Mouse (Mus musculus): ENCODE results near the gene Olfr750. TPM values are rescaled to one million over a fixed set of nuclear protein-coding genes. Genes with fewer than 3 reads are reported as not detected.

Gene Olfr750
- polyA plus RNA-seq, 1 experiment from 2014 or later = not detected

DNA sequence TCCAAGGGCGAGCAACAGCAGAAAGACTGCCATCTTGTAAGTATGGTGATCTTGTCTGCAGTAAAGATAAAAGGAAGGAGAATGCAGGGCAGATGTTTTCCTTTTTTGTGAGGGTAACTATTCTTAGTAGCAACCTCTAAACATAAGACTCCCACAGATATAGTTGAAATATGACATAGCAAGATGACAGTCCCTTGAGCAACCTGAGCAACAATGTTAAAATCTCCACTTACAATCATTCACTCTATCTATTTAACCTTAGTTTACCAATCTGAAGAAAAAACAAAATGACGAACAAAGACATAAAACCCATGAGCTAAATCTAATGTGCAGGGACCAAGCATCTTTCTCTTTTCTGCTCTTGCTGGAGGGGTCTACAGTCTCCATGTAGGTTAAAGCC lies 24.2 kb downstream of the Olfr750 start, which contains the start of gene Rnase11:
Gene Rnase11, minus strand, starts transcription at position 101 of the 400 bp plus-strand sequence.
- H3K4me1 ChIP-seq (ENCODE audit: control insufficient read depth in 2 of 2, insufficient read depth in 2 of 2, low read length in 2 of 2) = peaks cover 0 to 7% of the 10 kb centered on the region in 2 experiments; a peak in 1 of 4 replicates
- 74% methylated on average over 2 of the region's 2 CpGs for WGBS
- no peak for ATAC-seq (ENCODE audit: insufficient number of reproducible peaks, insufficient read depth, low FRiP score, low read depth)
- H3K27me3 ChIP-seq (ENCODE audit: control insufficient read depth, insufficient read depth, low read length) = no peaks in the 10 kb centered on the region
- no peaks in the 10 kb centered on the region for H3K36me3 ChIP-seq (ENCODE audit: control insufficient read depth, insufficient read depth, low read length)
- H3K4me3 ChIP-seq (ENCODE audit: control insufficient read depth in 1 of 2, insufficient read depth in 1 of 2, low read depth in 1 of 2, low read length in 2 of 2) = no peak within 1 kb of the TSS
- no peaks in the 10 kb centered on the region for H3K9me3 ChIP-seq (ENCODE audit: control insufficient read depth, low read length)
- H3K27ac ChIP-seq (replicated peaks in 1 of 2; ENCODE audit: control insufficient read depth in 1 of 2, insufficient read depth in 1 of 2, low read depth in 2 of 2, low read length in 2 of 2) = no peak within 1 kb of the TSS
- H3K4me2 ChIP-seq (ENCODE audit: low read length) = no peak within 1 kb of the TSS
- H3K9ac ChIP-seq (ENCODE audit: low read length) = no peak within 1 kb of the TSS

DNA sequence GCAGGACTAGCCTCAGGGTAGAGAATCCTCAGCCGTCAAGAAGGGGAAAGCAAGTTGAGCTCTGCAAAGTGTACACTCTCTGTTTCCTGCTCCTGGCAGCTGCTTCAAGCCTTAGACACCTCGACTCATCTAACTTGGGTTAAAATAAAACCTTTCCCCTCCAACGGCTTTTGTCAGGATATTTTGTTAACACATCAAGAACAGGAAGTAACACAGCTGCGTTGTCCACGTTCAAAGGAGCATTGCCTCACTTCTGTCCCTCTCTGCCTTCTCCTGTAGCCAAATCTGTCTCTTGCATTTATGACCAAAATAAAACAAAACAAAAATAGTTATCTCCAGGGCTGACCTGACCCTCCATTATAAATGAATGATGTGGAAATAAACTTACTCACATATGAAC lies 26.4 kb downstream of the Olfr750 start:
- no peak overlapping the region for H3K27ac ChIP-seq (replicated peaks in 1 of 2; ENCODE audit: control insufficient read depth in 1 of 2, insufficient read depth in 1 of 2, low read depth in 2 of 2, low read length in 2 of 2)
- H3K4me1 ChIP-seq (ENCODE audit: control insufficient read depth in 2 of 2, insufficient read depth in 2 of 2, low read length in 2 of 2) = no peaks in the 10 kb centered on the region; a peak in 1 of 4 replicates
- H3K36me3 ChIP-seq (ENCODE audit: control insufficient read depth, insufficient read depth, low read length) = no peaks in the 10 kb centered on the region
- no peak for ATAC-seq (ENCODE audit: insufficient number of reproducible peaks, insufficient read depth, low FRiP score, low read depth)
- H3K9ac ChIP-seq (ENCODE audit: low read length) = no peak overlapping the region
- no peaks in the 10 kb centered on the region for H3K9me3 ChIP-seq (ENCODE audit: control insufficient read depth, low read length)
- no peaks in the 10 kb centered on the region for H3K27me3 ChIP-seq (ENCODE audit: control insufficient read depth, insufficient read depth, low read length)
- H3K4me2 ChIP-seq (ENCODE audit: low read length) = no peak overlapping the region
- H3K4me3 ChIP-seq (ENCODE audit: control insufficient read depth in 1 of 2, insufficient read depth in 1 of 2, low read depth in 1 of 2, low read length in 2 of 2) = no peak overlapping the region
- 34% methylated on average over 5 of the region's 5 CpGs for WGBS

DNA sequence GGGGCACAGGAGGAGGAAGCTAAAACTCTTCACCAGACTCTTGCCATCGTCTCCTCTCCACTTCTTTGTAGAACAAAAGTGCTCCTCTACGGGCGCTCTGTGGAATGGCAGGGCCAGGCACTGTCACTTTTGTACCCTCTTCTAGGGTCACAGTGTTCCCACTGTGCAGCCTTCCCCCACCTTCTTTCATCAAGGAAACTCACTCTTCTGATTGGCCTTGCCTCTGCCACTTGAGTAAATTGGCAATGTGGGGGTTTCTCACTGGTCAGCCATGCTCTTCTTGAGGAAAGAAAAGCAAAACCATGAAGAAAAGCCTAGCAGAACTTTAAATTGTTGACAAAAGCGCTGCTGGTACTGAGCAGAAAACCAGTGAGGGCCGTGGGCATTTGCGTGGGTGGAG lies 32.5 kb downstream of the Olfr750 start, which contains the start of gene Rnase9:
Gene Rnase9, minus strand, starts transcription at position 101 of the 400 bp plus-strand sequence.
- WGBS = 81% methylated on average over 6 of the region's 6 CpGs
- Histone ChIP-seq H3K4me1 (ENCODE audit: control insufficient read depth in 2 of 2, insufficient read depth in 2 of 2, low read length in 2 of 2) (peaks cover 5 to 10% of the 10 kb centered on the region in 2 experiments; a peak in 3 of 4 replicates), H3K36me3 (ENCODE audit: control insufficient read depth, insufficient read depth, low read length) (no peaks in the 10 kb centered on the region), H3K9me3 (ENCODE audit: control insufficient read depth, low read length) (no peaks in the 10 kb centered on the region), H3K9ac (ENCODE audit: low read length) (no peak within 1 kb of the TSS), H3K27ac (replicated peaks in 1 of 2; ENCODE audit: control insufficient read depth in 1 of 2, insufficient read depth in 1 of 2, low read depth in 2 of 2, low read length in 2 of 2) (no peak within 1 kb of the TSS), H3K27me3 (ENCODE audit: control insufficient read depth, insufficient read depth, low read length) (no peaks in the 10 kb centered on the region), H3K4me2 (ENCODE audit: low read length) (no peak within 1 kb of the TSS), H3K4me3 (ENCODE audit: control insufficient read depth in 1 of 2, insufficient read depth in 1 of 2, low read depth in 1 of 2, low read length in 2 of 2) (no peak within 1 kb of the TSS)
- ATAC-seq (ENCODE audit: insufficient number of reproducible peaks, insufficient read depth, low FRiP score, low read depth) = no peak

DNA sequence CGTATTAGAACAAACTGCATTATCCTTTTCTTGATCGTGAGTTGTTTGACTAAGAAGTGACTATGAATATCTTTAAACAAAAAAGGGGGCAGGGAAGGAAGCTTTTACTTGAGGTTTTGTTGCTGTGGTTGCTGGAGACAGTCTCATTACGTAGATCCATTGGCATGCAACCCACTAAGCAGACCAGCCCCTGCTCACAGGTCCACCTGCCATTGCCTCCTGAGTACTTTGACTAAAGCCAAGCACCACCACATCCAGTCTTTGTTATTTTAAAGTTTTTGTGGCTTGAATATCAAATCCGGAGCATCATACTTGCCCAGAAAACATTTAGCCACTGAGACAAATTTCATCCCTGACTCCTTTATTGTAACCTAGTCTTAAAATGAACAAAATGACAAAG lies 38.0 kb downstream of the Olfr750 start:
- no peak for ATAC-seq (ENCODE audit: insufficient number of reproducible peaks, insufficient read depth, low FRiP score, low read depth)
- no peak overlapping the region for H3K4me3 ChIP-seq (ENCODE audit: control insufficient read depth in 1 of 2, insufficient read depth in 1 of 2, low read depth in 1 of 2, low read length in 2 of 2)
- H3K4me1 ChIP-seq (ENCODE audit: control insufficient read depth in 2 of 2, insufficient read depth in 2 of 2, low read length in 2 of 2) = peaks cover 5 to 10% of the 10 kb centered on the region in 2 experiments; a peak in 3 of 4 replicates
- H3K9ac ChIP-seq (ENCODE audit: low read length) = no peak overlapping the region
- no peaks in the 10 kb centered on the region for H3K27me3 ChIP-seq (ENCODE audit: control insufficient read depth, insufficient read depth, low read length)
- H3K9me3 ChIP-seq (ENCODE audit: control insufficient read depth, low read length) = no peaks in the 10 kb centered on the region
- no peaks in the 10 kb centered on the region for H3K36me3 ChIP-seq (ENCODE audit: control insufficient read depth, insufficient read depth, low read length)
- no peak overlapping the region for H3K27ac ChIP-seq (replicated peaks in 1 of 2; ENCODE audit: control insufficient read depth in 1 of 2, insufficient read depth in 1 of 2, low read depth in 2 of 2, low read length in 2 of 2)
- no peak overlapping the region for H3K4me2 ChIP-seq (ENCODE audit: low read length)
- WGBS = 82% methylated on average over 4 of the region's 4 CpGs

DNA sequence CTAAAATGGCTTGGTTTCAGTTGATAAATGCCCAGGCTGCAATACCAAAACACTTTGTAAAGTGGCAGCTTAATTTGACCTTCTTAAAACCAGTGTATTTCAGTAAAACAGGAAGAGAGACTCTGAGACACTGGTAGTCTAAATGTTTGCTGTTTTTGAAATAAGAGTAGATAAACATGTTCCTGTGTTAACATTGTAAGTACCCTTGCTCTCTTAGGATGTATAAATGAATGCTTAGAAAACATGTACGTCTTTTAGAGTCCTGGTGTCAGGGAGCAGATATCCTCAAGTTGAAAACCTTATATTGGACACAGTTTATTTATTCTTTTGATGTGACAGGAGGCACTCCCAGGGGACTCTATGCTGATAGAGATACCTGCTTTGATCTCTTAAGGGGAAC lies 39.0 kb downstream of the Olfr750 start:
- H3K9me3 ChIP-seq (ENCODE audit: control insufficient read depth, low read length) = no peaks in the 10 kb centered on the region
- H3K4me3 ChIP-seq (ENCODE audit: control insufficient read depth in 1 of 2, insufficient read depth in 1 of 2, low read depth in 1 of 2, low read length in 2 of 2) = no peak overlapping the region
- no peak overlapping the region for H3K4me2 ChIP-seq (ENCODE audit: low read length)
- H3K4me1 ChIP-seq (ENCODE audit: control insufficient read depth in 2 of 2, insufficient read depth in 2 of 2, low read length in 2 of 2) = peaks cover 5 to 6% of the 10 kb centered on the region in 2 experiments; a peak in 3 of 4 replicates
- no peaks in the 10 kb centered on the region for H3K36me3 ChIP-seq (ENCODE audit: control insufficient read depth, insufficient read depth, low read length)
- no peak overlapping the region for H3K9ac ChIP-seq (ENCODE audit: low read length)
- WGBS = 44% methylated on average over 1 of the region's 1 CpGs
- H3K27ac ChIP-seq (replicated peaks in 1 of 2; ENCODE audit: control insufficient read depth in 1 of 2, insufficient read depth in 1 of 2, low read depth in 2 of 2, low read length in 2 of 2) = no peak overlapping the region
- no peak for ATAC-seq (ENCODE audit: insufficient number of reproducible peaks, insufficient read depth, low FRiP score, low read depth)
- H3K27me3 ChIP-seq (ENCODE audit: control insufficient read depth, insufficient read depth, low read length) = no peaks in the 10 kb centered on the region

DNA sequence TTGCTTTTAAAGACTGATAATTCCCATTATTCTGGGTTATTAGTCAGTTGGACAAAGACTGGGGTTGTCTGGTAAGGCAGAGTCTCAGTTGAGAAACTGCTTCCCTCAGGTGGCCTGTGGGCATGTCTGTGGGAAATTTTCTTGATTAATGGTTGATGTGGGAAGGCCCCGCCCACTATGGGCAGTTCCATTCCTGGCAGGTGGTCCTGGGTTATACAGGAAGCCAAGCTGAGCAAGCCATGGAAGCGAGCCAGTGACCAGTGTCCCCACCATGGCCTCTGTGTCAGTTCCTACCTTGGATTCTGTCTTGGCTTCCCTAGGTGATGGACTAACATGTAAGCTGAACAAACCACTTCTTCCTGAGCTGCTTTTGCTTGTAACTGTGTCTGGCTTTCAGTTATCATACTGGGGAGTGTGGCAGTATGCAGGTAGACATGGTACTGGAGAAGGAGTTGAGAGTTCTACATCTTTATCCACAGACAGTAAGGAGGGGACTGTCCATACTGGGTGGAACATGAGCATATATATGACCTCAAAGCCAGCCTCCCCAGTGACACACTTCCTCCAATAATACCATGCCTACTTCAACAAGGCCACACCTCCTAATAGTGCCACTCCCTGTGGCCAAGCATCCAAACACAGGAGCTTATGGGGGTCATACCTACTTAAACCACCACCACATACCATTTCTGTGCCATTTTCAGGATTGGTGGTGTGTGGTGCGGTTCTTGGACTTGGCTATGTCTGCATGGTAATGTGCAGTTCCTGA lies 46.7 kb downstream of the Olfr750 start:
- 59% methylated on average over 3 of the region's 3 CpGs for WGBS
- Histone ChIP-seq H3K9ac (ENCODE audit: low read length) (no peak overlapping the region), H3K4me1 (ENCODE audit: control insufficient read depth in 2 of 2, insufficient read depth in 2 of 2, low read length in 2 of 2) (no peaks in the 10 kb centered on the region), H3K36me3 (ENCODE audit: control insufficient read depth, insufficient read depth, low read length) (no peaks in the 10 kb centered on the region), H3K9me3 (ENCODE audit: control insufficient read depth, low read length) (no peaks in the 10 kb centered on the region), H3K27ac (replicated peaks in 1 of 2; ENCODE audit: control insufficient read depth in 1 of 2, insufficient read depth in 1 of 2, low read depth in 2 of 2, low read length in 2 of 2) (no peak overlapping the region), H3K4me3 (ENCODE audit: control insufficient read depth in 1 of 2, insufficient read depth in 1 of 2, low read depth in 1 of 2, low read length in 2 of 2) (no peak overlapping the region), H3K4me2 (ENCODE audit: low read length) (no peak overlapping the region), H3K27me3 (ENCODE audit: control insufficient read depth, insufficient read depth, low read length) (no peaks in the 10 kb centered on the region)
- ATAC-seq (ENCODE audit: insufficient number of reproducible peaks, insufficient read depth, low FRiP score, low read depth) = no peak

DNA sequence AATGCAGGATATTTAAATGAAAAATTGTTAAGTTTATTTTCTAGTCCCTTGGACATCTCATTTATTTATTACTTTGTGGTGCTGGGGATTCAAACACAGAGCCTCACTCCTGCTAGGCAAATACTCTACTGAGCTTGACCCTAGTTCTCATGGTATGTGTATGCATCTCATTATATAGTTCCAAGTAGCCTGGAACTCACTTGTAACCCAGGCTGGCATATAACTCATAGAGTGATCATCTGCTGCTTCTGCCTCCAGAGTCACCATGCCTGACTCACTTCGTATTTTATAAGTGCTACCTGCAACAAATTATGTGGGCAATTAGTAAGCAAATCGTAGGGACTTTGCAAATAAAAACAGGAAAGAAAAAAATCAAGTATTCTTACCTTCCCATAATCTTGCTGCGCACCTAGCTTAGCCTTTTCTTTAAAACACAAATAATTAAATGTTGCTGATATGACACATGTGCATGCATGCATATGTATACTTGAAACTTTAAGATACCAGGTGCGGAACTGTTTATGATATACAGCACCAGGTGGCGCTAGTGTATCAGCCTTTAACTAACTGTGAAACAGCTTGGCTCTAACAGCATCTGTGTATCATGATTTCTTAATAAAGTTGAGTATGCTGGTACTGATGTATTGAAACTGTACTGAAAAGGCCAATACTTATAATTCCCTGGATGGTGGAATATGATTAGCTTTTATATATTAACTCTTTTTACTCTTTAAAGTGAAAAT lies 47.7 kb downstream of the Olfr750 start:
- 37% methylated on average over 5 of the region's 5 CpGs for WGBS
- H3K9ac ChIP-seq (ENCODE audit: low read length) = no peak overlapping the region
- H3K4me3 ChIP-seq (ENCODE audit: control insufficient read depth in 1 of 2, insufficient read depth in 1 of 2, low read depth in 1 of 2, low read length in 2 of 2) = no peak overlapping the region
- no peaks in the 10 kb centered on the region for H3K9me3 ChIP-seq (ENCODE audit: control insufficient read depth, low read length)
- no peak overlapping the region for H3K4me2 ChIP-seq (ENCODE audit: low read length)
- H3K27ac ChIP-seq (replicated peaks in 1 of 2; ENCODE audit: control insufficient read depth in 1 of 2, insufficient read depth in 1 of 2, low read depth in 2 of 2, low read length in 2 of 2) = no peak overlapping the region
- no peaks in the 10 kb centered on the region for H3K27me3 ChIP-seq (ENCODE audit: control insufficient read depth, insufficient read depth, low read length)
- no peaks in the 10 kb centered on the region for H3K36me3 ChIP-seq (ENCODE audit: control insufficient read depth, insufficient read depth, low read length)
- ATAC-seq (ENCODE audit: insufficient number of reproducible peaks, insufficient read depth, low FRiP score, low read depth) = no peak
- H3K4me1 ChIP-seq (ENCODE audit: control insufficient read depth in 2 of 2, insufficient read depth in 2 of 2, low read length in 2 of 2) = no peaks in the 10 kb centered on the region

All from heart, embryonic 14.5 days (tissue).